Mouse (Mus musculus) adrenal gland, postnatal 4 days (tissue): ENCODE data around the gene Fkrp. TPM values are rescaled to one million over a fixed set of nuclear protein-coding genes. Genes with fewer than 3 reads are reported as not detected.

Experiments used
- total RNA-seq, 2 experiments: library from RNA; stranded (reverse); gene quantifications; 2 replicates each; pipeline ENCODE4 v1.2.3; 2021

Fkrp gene
- total RNA-seq, 2 experiments from 2014 or later: 26.3 to 29.0 TPM

Other genes with a start within 250 kb of the Fkrp start
- 10 to 100 TPM; 72.2 to 76.0 TPM for gene Arhgap35, start 201.7 kb downstream of the Fkrp start, total RNA-seq
- not detected for gene Ceacam15, start 141.0 kb downstream of the Fkrp start, total RNA-seq
- gene Ceacam9, start 94.8 kb downstream of the Fkrp start, total RNA-seq: not detected
- gene Ap2s1, start 78.3 kb downstream of the Fkrp start, total RNA-seq: 100 to 1,000 TPM; 169 to 179 TPM
- 10 to 100 TPM; 60.8 to 61.0 TPM for gene Slc1a5, start 35.4 kb downstream of the Fkrp start, total RNA-seq
- gene Strn4, start 843 bp downstream of the Fkrp start, total RNA-seq: 100 to 1,000 TPM in 1 of 2 experiments, 10 to 100 TPM in 1; 96.9 to 106 TPM
- 10 to 100 TPM; 22.0 to 22.2 TPM for gene Prkd2, start 26.2 kb upstream of the Fkrp start, total RNA-seq
- gene Dact3, start 58.6 kb upstream of the Fkrp start, total RNA-seq: 10 to 100 TPM; 12.7 to 13.7 TPM
- 1 to 10 TPM; 2.4 to 4.0 TPM for gene Gng8, start 75.1 kb upstream of the Fkrp start, total RNA-seq
- gene Ptgir, start 89.8 kb upstream of the Fkrp start, total RNA-seq: 1 to 10 TPM; 1.7 to 2.0 TPM
- 100 to 1,000 TPM; 330 to 344 TPM for gene Calm3, start 107.4 kb upstream of the Fkrp start, total RNA-seq
- 10 to 100 TPM; 40.7 to 42.6 TPM for gene Pnmal2, start 128.0 kb upstream of the Fkrp start, total RNA-seq
- 1 to 10 TPM; 7.3 to 7.8 TPM for gene Pnmal1, start 142.9 kb upstream of the Fkrp start, total RNA-seq
- gene Gm42372, start 166.4 kb upstream of the Fkrp start, total RNA-seq: 1 to 10 TPM; 2.2 TPM
- gene Ccdc8, start 176.0 kb upstream of the Fkrp start, total RNA-seq: 10 to 100 TPM; 40.2 to 45.4 TPM
- gene Ppp5c, start 211.2 kb upstream of the Fkrp start, total RNA-seq: 100 to 1,000 TPM in 1 of 2 experiments, 10 to 100 TPM in 1; 91.5 to 102 TPM
- 10 to 100 TPM; 14.3 to 17.8 TPM for gene Hif3a, start 245.7 kb upstream of the Fkrp start, total RNA-seq